Mouse (Mus musculus) left cerebral cortex, adult 9 months (tissue): ENCODE results near the gene Ttc29.

Experiments used
- DNase-seq, 2 experiments: peaks; one replicate each; pipeline ENCODE4 v3.0.0; 2022; ENCODE audit warnings: low spot score in 2 of 2

Gene Ttc29

GRCm38 (mm10) chr8:78278598-78278997 is 65.5 kb downstream of the Ttc29 start:
- no peak for DNase-seq

GRCm38 (mm10) chr8:78284805-78285204 is 71.7 kb downstream of the Ttc29 start:
- DNase-seq, result no peak

- no peak for DNase-seq
Observed at GRCm38 (mm10) chr8:78285366-78285765, 72.3 kb downstream of the Ttc29 start.

GRCm38 (mm10) chr8:78289374-78289971 is 76.4 kb downstream of the Ttc29 start:
- peak in 1 of 2 experiments; percentile 6 for DNase-seq

GRCm38 (mm10) chr8:78290274-78290673 is 77.2 kb downstream of the Ttc29 start:
- DNase-seq, result no peak

- DNase-seq, result no peak
Observed at GRCm38 (mm10) chr8:78295494-78295893, 82.4 kb downstream of the Ttc29 start.

- DNase-seq, result no peak
Observed at GRCm38 (mm10) chr8:78303579-78303978, 90.5 kb downstream of the Ttc29 start.

GRCm38 (mm10) chr8:78306604-78307003 is 93.5 kb downstream of the Ttc29 start:
- no peak for DNase-seq

- no peak for DNase-seq
Observed at GRCm38 (mm10) chr8:78307131-78307530, 94.0 kb downstream of the Ttc29 start.

GRCm38 (mm10) chr8:78309539-78309938 is 96.4 kb downstream of the Ttc29 start:
- DNase-seq, result no peak

GRCm38 (mm10) chr8:78315576-78315975 is 102.5 kb downstream of the Ttc29 start:
- no peak for DNase-seq

- DNase-seq, result no peak
Observed at GRCm38 (mm10) chr8:78317666-78318065, 104.6 kb downstream of the Ttc29 start.

GRCm38 (mm10) chr8:78323391-78323790 is 110.3 kb downstream of the Ttc29 start:
- DNase-seq, result no peak

GRCm38 (mm10) chr8:78340689-78341529 is 127.8 kb downstream of the Ttc29 start:
- peak in 1 of 2 experiments; percentile 14 for DNase-seq

- DNase-seq, result no peak
Observed at GRCm38 (mm10) chr8:78342151-78342550, 129.1 kb downstream of the Ttc29 start.

- DNase-seq, result no peak
Observed at GRCm38 (mm10) chr8:78344006-78344405, 130.9 kb downstream of the Ttc29 start.

GRCm38 (mm10) chr8:78345705-78346104 is 132.6 kb downstream of the Ttc29 start:
- no peak for DNase-seq

GRCm38 (mm10) chr8:78346131-78346621 is 133.1 kb downstream of the Ttc29 start:
- DNase-seq, result no peak

- no peak for DNase-seq
Observed at GRCm38 (mm10) chr8:78353902-78354301, 140.8 kb downstream of the Ttc29 start.

- DNase-seq, result peak in 1 of 2 experiments; percentile 4
Observed at GRCm38 (mm10) chr8:78354801-78355200, 141.7 kb downstream of the Ttc29 start.

GRCm38 (mm10) chr8:78390756-78391155 is 177.7 kb downstream of the Ttc29 start:
- DNase-seq, result no peak

GRCm38 (mm10) chr8:78419272-78419671 is 206.2 kb downstream of the Ttc29 start:
- DNase-seq, result no peak

- DNase-seq, result no peak
Observed at GRCm38 (mm10) chr8:78420101-78420503, 207.0 kb downstream of the Ttc29 start.
